Mouse (Mus musculus) forebrain, embryonic 13.5 days (tissue): Measurements from ENCODE around the gene Cblc. TPM values are rescaled to one million over a fixed set of nuclear protein-coding genes. Genes with fewer than 3 reads are reported as not detected.
A peak's percentile ranks its signal among the peaks of the same experiment; 100 is the strongest.

Source experiments
- ATAC-seq: fragments of 200-750 bp; cut with Nextera tagmentation; 2 replicates; pipeline ENCODE4 v1.8.0; 2017
- H3K27ac ChIP-seq: fragments of 300-500 bp; sonication (generic); 2 replicates; pipeline ENCODE4 v1.5.1; 2015; ENCODE audit warnings: inconsistent platforms, mild to moderate bottlenecking, moderate library complexity
- H3K27me3 ChIP-seq: fragments of 300-500 bp; sonication (generic); 2 replicates; pipeline ENCODE4 v1.6.1; 2015; ENCODE audit warnings: mild to moderate bottlenecking, inconsistent platforms
- H3K36me3 ChIP-seq: fragments of 300-500 bp; sonication (generic); 2 replicates; pipeline ENCODE4 v1.6.1; 2015; ENCODE audit warnings: mild to moderate bottlenecking, inconsistent platforms; ENCODE audit not compliant: poor library complexity, severe bottlenecking
- H3K4me1 ChIP-seq: fragments of 300-500 bp; sonication (generic); 2 replicates; pipeline ENCODE4 v1.6.1; 2015; ENCODE audit warnings: inconsistent platforms
- H3K4me2 ChIP-seq: fragments of 300-500 bp; sonication (generic); 2 replicates; pipeline ENCODE4 v1.6.1; 2015; ENCODE audit warnings: inconsistent platforms, mild to moderate bottlenecking, moderate library complexity
- H3K4me3 ChIP-seq: fragments of 300-500 bp; sonication (generic); 2 replicates; pipeline ENCODE4 v1.5.1; 2015; ENCODE audit warnings: mild to moderate bottlenecking, inconsistent platforms
- H3K9ac ChIP-seq: fragments of 300-500 bp; sonication (generic); 2 replicates; pipeline ENCODE4 v1.6.1; 2015; ENCODE audit warnings: mild to moderate bottlenecking, inconsistent platforms
- H3K9me3 ChIP-seq: fragments of 300-500 bp; sonication (generic); replicated peaks from 2 replicates; pipeline ENCODE4 v1.6.1; 2016; ENCODE audit warnings: inconsistent platforms
- WGBS: fragments of 180-500 bp; shearing (Covaris S2); methylation state at CpG from one replicate; pipeline ENCODE4 v1.1.7; 2015; 5-methylcytosine and 5-hydroxymethylcytosine counted together
- polyA plus RNA-seq: library from polyadenylated mRNA; unstranded; fragments of >200 nt; fragmentation: Nextera tagmentation; extraction: Ambion mirVana; gene quantifications from 2 replicates; pipeline ENCODE4 v1.2.1, GENCODE M21; 2015

Cblc gene
- polyA plus RNA-seq, 1 experiment from 2014 or later: not detected

- H3K9ac ChIP-seq: peak overlapping the region; percentile 48
- 47% methylated on average over 6 of the region's 6 CpGs for WGBS
Measured at GRCm38 (mm10) chr7:19746426-19747201, 50.0 kb downstream of the Cblc start.

DNA sequence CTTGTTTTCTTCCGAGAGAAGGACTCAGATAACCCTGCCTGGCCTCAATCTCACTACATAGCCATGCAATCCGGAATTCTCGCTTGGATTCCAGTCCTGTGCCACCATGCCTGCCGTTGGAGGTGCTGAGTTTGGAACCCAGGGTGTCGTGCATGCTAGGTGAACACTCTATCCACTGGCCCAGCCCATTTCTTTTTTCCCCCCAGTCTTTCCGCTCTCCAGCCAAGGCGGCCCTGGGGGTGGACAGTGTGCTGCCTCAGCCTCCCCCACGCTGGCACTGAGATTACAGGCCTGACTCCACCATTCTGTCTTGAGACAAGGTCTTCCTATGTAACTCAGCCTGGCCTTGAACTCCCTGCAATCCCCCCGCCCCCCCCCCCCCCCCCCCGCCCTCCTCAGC is 50.6 kb downstream of the Cblc start:
- H3K4me3 ChIP-seq: no peak overlapping the region
- H3K27ac ChIP-seq: no peak overlapping the region
- WGBS: 88% methylated on average over 8 of the region's 10 CpGs
- ATAC-seq: no peak
- no peak overlapping the region for H3K4me2 ChIP-seq
- no peak overlapping the region for H3K9ac ChIP-seq
- peaks cover 10% of the 10 kb centered on the region for H3K36me3 ChIP-seq
- no peaks in the 10 kb centered on the region; the same call in 1 of the 2 replicates for H3K27me3 ChIP-seq
- no peaks in the 10 kb centered on the region for H3K9me3 ChIP-seq
- H3K4me1 ChIP-seq: peaks cover 32% of the 10 kb centered on the region

More at GRCm38 (mm10) chr7:19746426-19747201, 50.0 kb downstream of the Cblc start:
- Histone ChIP-seq H3K36me3 (peaks cover 10% of the 10 kb centered on the region), H3K4me3 (peak overlapping the region; percentile 76; the same call in 1 of the 2 replicates), H3K27ac (no peak overlapping the region), H3K4me2 (peak overlapping the region; percentile 79), H3K4me1 (peaks cover 32% of the 10 kb centered on the region), H3K9me3 (no peaks in the 10 kb centered on the region), H3K27me3 (no peaks in the 10 kb centered on the region; the same call in 1 of the 2 replicates)
- ATAC-seq: no peak

GRCm38 (mm10) chr7:19744590-19745385 is 51.8 kb downstream of the Cblc start:
- no peak for ATAC-seq
- Histone ChIP-seq H3K4me2 (no peak overlapping the region), H3K4me3 (no peak overlapping the region), H3K27me3 (no peaks in the 10 kb centered on the region; the same call in 1 of the 2 replicates), H3K4me1 (peaks cover 26% of the 10 kb centered on the region), H3K9me3 (no peaks in the 10 kb centered on the region), H3K9ac (no peak overlapping the region; the same call in 1 of the 2 replicates), H3K36me3 (peaks cover 18% of the 10 kb centered on the region), H3K27ac (no peak overlapping the region)
- 86% methylated on average over 14 of the region's 14 CpGs for WGBS

GRCm38 (mm10) chr7:19743791-19744190 is 52.8 kb downstream of the Cblc start:
- ATAC-seq: no peak
- Histone ChIP-seq H3K9me3 (no peaks in the 10 kb centered on the region), H3K36me3 (peaks cover 27% of the 10 kb centered on the region), H3K4me3 (no peak overlapping the region), H3K27ac (no peak overlapping the region), H3K27me3 (no peaks in the 10 kb centered on the region; the same call in 1 of the 2 replicates), H3K4me2 (no peak overlapping the region), H3K4me1 (peaks cover 25% of the 10 kb centered on the region), H3K9ac (no peak overlapping the region)
- WGBS: 89% methylated on average over 6 of the region's 6 CpGs

GRCm38 (mm10) chr7:19742468-19742867 is 54.1 kb downstream of the Cblc start:
- Histone ChIP-seq H3K4me2 (no peak overlapping the region), H3K27ac (no peak overlapping the region), H3K9me3 (no peaks in the 10 kb centered on the region), H3K4me3 (no peak overlapping the region), H3K36me3 (peaks cover 36% of the 10 kb centered on the region), H3K4me1 (peaks cover 12% of the 10 kb centered on the region), H3K9ac (no peak overlapping the region), H3K27me3 (no peaks in the 10 kb centered on the region)
- ATAC-seq: no peak
- WGBS: 78% methylated on average over 5 of the region's 5 CpGs

DNA sequence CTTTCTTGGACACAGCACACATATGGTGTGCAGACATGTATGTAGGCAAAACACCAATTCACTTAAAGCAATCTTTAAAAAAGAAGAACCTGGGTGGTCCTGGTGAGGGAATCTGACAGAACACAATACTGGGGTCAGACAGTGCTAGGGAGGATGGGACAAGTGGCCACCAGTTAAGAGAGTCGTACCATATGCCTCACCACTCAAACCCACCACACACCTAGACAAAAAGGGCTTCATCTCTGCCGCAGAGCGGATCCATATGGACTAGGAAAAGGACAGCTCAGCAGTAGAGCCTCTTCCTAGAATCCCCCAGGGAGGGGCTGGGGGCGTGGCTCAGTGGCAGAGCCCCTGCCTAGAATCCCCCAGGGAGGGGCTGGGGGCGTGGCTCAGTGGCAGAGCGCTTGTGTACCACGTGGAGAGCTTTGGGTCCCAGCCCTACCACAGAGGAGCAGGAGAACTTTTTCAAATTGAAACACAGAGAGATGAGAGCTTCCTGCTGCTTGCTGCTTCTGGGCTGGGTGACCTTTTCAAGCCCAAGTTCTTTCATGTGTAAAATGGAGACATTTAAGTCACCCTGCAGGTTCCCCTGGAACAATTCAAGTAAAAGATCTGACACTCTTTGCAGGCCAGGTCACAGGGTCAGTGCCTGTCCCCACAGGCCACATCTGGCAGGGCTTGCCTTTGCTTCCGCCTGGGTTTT is 55.1 kb downstream of the Cblc start:
- H3K27me3 ChIP-seq: no peaks in the 10 kb centered on the region

DNA sequence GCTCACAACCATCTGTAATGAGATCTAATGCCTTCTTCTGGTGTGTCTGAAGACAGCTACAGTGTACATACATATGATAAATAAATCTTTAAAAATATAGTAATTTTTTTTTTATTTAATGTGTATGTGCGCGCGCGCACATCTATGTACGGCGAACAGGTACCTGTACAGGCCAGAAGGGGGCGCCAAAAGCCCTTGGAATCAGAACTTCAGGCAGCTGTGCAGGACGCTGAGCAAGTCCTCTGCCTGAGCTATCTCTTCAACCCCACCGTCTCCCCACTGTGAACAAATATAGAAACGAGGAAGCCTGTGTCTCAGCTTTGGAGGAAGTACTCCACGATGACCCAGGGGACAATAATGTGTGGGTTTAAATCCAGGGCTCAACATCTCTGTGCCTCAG is 56.3 kb downstream of the Cblc start:
- H3K27ac ChIP-seq: no peak overlapping the region
- no peak overlapping the region for H3K4me3 ChIP-seq
- peaks cover 52% of the 10 kb centered on the region for H3K36me3 ChIP-seq
- no peak overlapping the region for H3K9ac ChIP-seq
- 93% methylated on average over 11 of the region's 11 CpGs for WGBS
- ATAC-seq: no peak
- no peaks in the 10 kb centered on the region for H3K27me3 ChIP-seq
- H3K9me3 ChIP-seq: no peaks in the 10 kb centered on the region
- H3K4me1 ChIP-seq: no peaks in the 10 kb centered on the region
- no peak overlapping the region for H3K4me2 ChIP-seq

More for the DNA sequence above, 55.1 kb downstream of the Cblc start:
- Histone ChIP-seq H3K36me3 (peaks cover 45% of the 10 kb centered on the region), H3K9me3 (no peaks in the 10 kb centered on the region), H3K27ac (no peak overlapping the region), H3K4me3 (no peak overlapping the region), H3K4me1 (peaks cover 2% of the 10 kb centered on the region), H3K9ac (no peak overlapping the region), H3K4me2 (no peak overlapping the region)
- ATAC-seq: no peak
- 15% methylated on average over 8 of the region's 8 CpGs for WGBS

- Histone ChIP-seq H3K9me3 (no peaks in the 10 kb centered on the region), H3K36me3 (peaks cover 59% of the 10 kb centered on the region), H3K27ac (no peak overlapping the region), H3K9ac (no peak overlapping the region), H3K4me2 (no peak overlapping the region), H3K4me3 (no peak overlapping the region), H3K27me3 (no peaks in the 10 kb centered on the region), H3K4me1 (no peaks in the 10 kb centered on the region)
- WGBS: 90% methylated on average over 3 of the region's 3 CpGs
- no peak for ATAC-seq
Measured at GRCm38 (mm10) chr7:19738771-19739170, 57.8 kb downstream of the Cblc start.

- WGBS: 95% methylated on average over 16 of the region's 16 CpGs
- ATAC-seq: no peak
- no peaks in the 10 kb centered on the region for H3K4me1 ChIP-seq
- no peak overlapping the region for H3K27ac ChIP-seq
- H3K27me3 ChIP-seq: no peaks in the 10 kb centered on the region
- H3K36me3 ChIP-seq: peaks cover 69% of the 10 kb centered on the region
- no peak overlapping the region for H3K4me3 ChIP-seq
- no peaks in the 10 kb centered on the region for H3K9me3 ChIP-seq
- H3K4me2 ChIP-seq: no peak overlapping the region
- no peak overlapping the region for H3K9ac ChIP-seq
Measured at GRCm38 (mm10) chr7:19736389-19737057, 60.1 kb downstream of the Cblc start.

DNA sequence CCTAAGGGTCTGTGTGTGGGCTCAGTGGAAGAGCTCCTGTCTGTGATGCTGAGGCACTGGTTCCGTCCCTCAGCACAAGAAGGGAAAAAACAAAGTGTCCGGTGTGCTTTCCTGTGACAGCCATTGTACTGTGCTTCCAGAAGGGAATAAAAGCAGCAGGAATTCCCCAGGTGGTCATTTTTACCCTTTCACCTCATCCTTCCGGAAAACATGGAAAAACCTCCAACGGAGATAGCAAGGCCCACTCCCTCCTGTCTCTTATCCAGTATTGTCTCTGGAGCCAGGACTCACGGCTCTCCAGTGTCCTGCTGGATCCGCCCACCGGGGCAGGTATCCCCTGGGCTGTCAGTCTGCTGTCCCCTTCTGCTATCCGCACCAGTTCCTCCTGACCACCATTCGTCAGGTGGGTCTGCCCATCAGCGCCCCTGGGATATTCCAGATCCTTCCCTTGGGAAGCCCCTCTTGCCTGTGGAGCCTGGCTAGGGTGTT is 62.4 kb downstream of the Cblc start:
- no peaks in the 10 kb centered on the region for H3K9me3 ChIP-seq
- ATAC-seq: no peak
- peaks cover 79% of the 10 kb centered on the region for H3K36me3 ChIP-seq
- WGBS: 85% methylated on average over 10 of the region's 10 CpGs
- H3K27ac ChIP-seq: no peak overlapping the region
- no peak overlapping the region for H3K9ac ChIP-seq
- no peak overlapping the region for H3K4me3 ChIP-seq
- H3K4me2 ChIP-seq: no peak overlapping the region
- no peaks in the 10 kb centered on the region for H3K4me1 ChIP-seq
- H3K27me3 ChIP-seq: no peaks in the 10 kb centered on the region
